Mouse (Mus musculus) spleen, postnatal 14 days (tissue): ENCODE measurements around the gene Ppp4r1.

Source experiments
- DNase-seq, 2 experiments: peaks; one replicate each; pipeline ENCODE4 v3.0.0; 2021 to 2022; ENCODE audit warnings: low spot score in 2 of 2

The Ppp4r1 gene

DNA sequence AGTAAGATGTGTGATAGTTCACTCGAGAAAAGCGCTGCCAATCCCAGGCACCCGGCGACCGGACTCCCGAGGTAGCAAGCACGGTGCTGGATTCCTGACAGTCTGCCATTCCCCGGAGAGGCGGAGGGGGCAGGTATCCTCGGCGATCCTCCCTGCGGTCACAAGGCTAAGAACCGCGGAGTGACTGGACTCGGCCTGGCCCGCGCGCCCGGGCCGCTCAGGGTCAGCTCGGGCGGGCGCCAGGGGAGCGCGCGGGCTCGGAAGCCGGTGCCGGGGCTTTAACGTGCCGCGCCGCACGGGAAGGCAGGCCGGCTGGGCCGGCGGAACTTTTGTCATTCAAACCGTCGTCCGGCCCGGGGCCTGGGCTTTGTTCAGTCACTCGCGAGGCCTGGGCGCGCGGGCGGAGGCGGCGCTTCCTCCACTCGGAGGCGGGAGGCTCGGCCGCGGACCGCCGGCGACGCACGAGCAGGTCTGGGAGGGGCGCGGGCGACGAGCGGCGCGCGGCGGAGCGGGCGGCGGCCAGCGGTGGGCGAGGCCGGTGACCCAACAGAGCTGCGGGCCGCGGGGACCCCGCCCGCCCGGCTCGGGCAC, at the start of gene Ppp4r1:
Gene Ppp4r1, plus strand, starts transcription at position 23 of the 591 bp plus-strand sequence.
- peak; percentile 56 to 65 for DNase-seq

DNA sequence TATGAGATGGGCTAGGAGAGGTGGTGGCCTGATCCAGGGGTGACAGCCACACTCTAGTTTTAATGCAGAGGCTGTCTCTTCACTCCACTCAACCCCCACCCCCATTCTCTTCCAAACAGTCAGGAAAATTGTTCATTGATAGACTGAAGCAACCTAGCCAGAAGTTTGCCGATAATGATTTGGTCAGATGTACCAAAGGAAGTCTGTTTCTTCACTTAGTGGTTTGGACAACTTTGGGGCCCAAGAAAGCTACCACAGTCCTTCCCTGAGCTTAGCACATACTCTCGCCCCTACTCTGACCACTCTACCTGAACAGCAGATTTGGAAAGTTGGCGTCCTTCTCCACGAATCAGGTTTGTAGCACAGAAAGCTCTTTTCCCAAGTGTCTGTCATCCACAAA, 49.7 kb upstream of the Ppp4r1 start:
- no peak for DNase-seq

DNA sequence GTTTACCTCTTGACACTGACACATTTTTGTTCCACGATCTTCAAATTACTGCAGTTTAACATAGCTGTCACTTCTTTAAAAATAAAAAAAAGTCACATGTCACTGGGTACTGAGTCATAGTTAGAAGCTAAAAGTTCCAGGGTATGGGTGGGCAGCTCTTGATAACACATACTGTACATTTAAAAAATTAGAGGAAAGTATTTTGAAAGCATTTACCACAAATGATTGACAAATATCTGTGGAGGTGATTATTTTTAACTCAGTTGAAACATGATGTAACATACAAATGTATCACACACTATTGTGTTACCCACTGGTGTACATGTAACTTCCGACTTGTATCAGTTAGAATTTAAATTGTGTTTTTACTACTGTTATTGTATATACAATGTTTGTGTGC, 47.3 kb upstream of the Ppp4r1 start:
- no peak for DNase-seq

DNA sequence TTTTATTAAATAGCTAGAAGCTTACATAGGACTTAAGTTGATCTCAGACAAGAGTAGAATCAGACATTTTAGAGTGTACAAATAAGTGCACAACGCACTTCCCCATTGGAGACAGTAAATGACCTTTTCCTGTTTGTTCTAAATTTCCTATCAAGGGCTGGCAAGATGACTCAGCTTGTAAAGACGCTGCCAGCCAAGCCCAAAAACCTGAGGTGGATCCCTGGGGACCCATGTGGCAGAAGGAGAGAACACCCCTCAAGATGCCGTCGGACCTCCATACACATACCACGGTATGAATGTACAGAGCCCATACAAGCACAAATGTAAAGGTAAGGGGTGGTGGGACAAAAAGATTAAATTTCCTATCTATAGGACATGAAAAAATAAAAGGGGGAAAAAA, 45.2 kb upstream of the Ppp4r1 start:
- DNase-seq: no peak

DNA sequence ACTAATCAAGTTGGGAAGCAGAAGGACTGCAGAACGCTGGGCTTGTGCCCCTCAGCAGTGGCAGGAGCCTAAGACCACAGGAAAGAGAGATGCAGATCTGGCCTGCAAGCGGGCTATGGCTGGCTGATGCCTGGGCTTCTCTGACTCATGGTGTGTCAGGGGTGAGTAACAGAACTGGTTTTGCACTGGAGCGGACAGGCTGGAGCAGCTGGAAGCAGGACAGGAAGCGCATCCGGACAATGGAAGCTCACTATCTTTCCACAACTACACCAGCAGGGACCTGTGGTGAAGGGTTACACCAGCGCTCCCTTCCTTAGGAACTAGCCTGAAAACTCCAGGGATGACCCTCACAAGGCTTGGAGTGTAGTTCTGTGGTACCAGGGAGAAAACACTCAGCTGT, 44.8 kb upstream of the Ppp4r1 start:
- no peak for DNase-seq

DNA sequence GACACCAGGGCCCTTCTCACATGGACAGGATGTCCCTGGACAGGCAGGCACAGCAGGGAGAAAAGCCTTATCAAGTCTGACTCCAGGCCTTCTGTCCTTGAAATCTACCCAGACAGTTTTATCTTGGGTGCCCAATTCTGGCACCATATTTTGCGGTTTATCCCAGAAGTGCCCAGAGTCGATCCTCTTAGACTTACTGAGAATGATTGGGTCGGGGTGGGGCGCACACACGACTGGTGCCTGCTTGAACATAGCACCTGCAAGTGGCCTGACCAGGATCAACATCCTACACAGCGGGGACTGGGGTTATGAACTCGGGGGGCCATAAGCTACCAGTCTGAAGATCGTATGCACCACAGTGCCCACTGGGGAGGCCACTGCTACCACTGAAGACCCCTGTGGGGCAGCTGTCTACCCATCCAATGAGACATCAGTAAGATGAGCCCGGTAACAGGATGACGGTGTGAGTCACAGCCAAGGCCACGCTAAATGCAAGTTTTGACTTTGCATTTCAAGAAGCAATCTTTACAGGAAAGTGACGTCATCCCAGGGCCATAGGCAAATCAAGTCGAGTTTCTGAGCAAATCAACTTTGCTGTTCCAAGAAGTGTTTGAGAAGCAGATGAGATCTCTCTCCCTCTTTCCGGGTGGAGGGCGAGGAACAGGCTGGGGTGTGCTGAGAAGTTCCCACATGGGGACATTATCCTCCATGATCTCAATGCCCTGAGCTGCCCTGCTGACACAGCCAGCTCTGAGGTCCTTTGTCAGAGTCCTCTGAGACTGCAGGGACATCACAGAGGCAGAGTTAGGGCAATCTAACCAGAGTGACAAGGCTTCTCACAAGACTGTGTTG, 42.3 kb upstream of the Ppp4r1 start:
- no peak for DNase-seq

DNA sequence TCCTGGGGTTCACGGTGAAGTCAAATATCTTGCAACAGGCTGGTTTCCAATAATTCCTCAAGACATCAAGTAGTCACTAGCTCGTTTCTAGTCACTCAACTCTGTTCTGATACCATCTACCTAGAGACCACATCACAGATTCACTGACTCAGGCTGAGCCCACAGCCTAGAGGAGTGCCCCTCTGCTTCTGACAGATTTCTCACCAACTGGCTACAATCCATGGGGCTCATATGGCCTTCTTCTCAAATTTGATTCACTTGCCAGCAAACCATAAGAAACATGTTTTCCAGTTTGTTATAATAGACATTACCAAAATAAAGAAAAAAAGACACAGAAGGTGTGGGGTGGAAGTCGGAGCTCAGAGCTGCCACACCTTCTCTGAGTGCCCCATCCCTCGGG, 40.8 kb upstream of the Ppp4r1 start:
- DNase-seq: no peak

DNA sequence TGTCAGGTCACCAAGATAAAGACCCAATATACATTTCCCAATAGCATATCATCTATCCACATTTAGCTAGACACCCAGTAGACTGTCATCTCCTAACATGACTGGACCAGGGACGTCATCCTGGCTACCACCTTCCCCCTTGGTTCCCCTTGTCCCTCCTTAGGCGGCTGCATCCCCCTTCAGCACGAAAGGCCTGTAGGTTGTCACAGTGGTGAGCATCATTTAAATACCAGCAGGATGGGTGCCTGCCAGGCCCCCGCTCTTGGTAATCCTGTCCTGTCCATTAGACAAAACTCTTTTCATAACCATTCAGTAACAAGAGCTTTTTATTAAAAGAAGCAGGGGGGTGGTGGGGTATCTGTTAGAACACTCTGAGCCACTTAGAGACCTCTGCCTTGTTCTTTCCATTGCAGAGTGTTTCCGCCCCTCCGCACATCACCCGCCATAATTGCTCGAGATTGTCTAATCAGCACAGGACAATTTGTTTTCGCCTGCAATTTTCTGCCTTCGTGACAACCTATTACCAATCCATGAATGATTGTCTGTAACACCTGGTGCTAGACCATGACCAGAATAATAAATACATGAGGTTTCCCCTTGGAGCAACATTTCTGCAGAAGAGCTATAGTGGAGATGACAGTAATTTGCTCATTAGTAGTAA, 40.0 kb upstream of the Ppp4r1 start:
- DNase-seq: no peak

DNA sequence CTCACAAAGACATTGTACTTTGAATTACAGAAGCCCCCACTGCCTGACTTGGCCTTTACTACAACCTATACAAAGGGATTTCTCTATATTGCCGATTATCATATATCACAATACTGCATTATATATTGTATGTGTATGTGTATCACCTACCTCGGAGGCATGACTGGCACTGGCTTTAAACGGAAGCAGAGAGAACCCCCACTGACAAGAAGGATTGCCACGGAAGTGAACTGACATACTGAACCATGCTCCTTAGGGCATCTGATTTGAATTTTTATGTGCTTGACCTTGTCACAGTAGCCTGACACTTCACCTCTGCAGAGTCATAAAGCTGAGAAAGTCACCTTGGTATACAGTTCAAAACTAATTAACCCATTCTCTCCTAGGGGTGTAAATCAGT, 39.4 kb upstream of the Ppp4r1 start:
- DNase-seq: no peak

DNA sequence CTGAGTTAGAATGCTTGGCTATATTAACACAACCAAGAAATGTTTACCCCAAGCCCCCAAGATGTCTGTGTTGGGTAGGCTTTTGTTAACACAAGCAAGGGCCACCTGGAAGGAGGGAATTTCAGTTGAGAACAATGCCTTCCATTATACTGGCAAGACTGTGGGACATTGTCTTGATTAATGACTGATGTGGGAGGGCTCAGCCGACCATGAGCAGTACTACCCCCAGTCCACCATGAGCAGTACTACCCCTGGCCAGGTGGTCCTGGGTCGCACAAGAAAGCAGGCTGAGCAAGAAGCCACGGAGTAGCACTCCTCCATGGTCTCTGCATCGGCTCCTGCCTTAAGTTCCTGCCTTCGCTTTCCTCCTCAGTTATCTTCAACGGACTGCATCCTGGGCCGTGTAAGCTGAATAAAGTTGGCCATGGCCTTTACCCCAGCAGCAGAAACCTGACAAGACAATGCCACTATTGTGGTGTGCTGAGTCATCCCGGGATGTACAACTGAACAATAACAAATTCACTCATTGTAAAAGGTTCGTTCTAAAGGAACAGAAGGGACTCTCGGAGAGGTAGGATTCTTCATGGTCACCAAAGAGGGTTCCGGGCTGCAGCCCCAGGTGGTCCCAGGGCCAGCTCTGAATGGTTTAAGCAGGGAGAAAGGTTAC, 38.6 kb upstream of the Ppp4r1 start:
- DNase-seq: no peak

DNA sequence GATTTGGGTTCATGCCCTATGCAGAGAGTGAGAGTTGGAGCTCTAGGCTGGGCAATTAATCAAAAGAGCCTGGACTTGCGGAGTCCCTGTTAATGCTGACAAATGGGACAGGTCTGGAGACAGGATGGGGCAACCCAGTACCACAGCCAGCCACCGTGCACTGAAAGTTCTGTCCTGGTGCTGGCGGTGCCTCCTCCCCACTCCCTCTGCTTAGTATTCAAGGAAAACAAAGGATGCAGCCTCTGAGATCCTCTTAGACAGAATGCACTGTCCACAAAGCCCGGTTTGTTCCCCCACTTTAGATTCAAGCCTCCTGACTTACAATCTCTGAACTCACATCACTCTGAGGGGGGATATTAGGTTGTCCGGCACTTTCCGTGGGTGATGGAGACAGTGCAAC, 36.1 kb upstream of the Ppp4r1 start:
- no peak for DNase-seq

DNA sequence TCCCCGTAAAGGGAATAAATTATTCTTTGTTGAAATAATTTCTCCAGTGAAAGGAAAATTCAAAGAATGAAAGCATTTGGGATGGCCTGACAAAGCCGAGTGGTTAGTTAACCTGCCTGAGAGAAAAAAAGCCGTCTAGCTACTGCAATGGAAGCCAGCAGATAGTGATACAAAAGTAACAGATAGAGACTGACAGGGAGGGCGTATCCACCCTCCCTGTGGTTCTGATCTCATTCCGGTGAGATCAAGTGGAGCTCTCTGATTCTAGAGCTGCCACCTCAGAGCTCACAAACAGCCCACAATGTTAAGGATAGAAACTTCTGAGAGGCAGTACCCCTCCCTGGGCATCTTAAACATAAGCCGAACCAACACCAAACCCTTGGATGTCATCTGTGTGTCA, 33.4 kb upstream of the Ppp4r1 start:
- DNase-seq: no peak

DNA sequence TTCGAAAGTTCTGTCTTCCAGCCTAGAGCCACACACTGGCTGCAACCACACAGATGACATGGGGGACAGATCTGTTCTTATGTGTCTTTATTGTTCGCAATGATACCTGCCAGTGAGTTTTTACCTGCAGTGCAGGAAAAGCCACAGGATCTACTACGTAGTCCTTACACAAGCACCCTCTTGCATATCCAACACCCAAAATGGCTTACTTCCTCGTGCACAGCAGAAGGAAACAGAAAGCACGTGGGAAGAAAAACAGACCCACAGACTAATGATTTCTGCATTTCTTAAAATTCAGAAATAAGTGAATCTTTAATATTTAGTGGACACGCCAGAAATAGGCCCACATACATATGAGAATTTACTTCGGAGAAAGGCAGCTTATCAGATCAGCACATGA, 32.6 kb upstream of the Ppp4r1 start:
- DNase-seq: no peak

DNA sequence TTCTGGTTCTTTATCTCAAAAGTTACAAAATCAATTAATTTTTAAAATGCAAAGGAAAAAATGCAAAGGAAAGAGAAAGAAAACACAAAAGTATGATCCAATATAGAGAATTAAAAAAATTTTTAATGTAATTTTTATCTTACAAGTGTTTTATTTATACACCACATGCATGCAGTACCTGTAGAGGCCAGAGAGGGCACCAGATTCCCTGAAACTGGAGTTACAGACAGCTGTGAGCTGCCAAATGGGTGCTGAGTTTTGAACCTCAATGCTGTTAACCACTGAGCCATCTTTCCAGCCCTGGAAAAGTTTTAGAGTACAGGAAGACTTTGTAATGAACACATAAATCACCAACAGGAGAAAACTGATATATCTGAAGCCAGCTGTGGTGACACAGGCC, 32.1 kb upstream of the Ppp4r1 start:
- no peak for DNase-seq

DNA sequence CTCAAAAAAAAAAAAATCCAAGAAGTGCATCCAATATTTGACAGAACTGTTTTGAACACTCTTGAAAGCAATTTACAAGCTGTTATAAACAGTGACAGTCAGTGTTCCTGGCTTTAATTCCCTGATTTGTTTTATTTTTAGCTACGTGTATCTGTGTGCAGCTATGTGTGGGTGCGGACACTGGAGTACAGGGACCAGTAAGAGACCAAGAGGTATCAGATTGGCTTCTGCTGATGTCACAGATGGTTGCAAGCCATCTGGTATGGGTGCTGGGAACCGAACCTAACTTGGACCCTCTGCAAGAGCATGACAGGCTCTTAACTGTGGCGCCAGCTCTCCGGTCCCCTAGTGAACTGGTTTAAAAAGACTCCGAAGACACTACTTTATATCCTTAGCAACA, 29.2 kb upstream of the Ppp4r1 start:
- no peak for DNase-seq

DNA sequence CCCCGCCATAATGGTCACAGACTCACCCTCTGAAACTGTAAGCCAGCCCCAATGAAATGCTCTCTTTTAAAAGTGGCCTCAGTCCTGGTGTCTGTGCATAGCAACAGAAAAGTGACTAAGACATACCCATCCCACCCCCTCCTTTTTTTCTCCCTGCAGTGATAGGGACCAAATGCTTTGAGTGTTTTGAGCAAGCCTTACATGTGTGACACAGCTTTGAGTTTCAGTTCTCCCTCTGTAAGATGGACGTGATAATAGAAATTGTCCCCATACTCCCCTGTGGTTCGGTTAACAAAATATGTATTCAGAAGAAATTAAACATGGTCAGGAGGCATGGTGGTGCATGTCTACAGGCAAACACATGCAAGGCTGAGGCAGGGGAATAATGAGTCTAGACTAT, 26.5 kb upstream of the Ppp4r1 start:
- DNase-seq: no peak

DNA sequence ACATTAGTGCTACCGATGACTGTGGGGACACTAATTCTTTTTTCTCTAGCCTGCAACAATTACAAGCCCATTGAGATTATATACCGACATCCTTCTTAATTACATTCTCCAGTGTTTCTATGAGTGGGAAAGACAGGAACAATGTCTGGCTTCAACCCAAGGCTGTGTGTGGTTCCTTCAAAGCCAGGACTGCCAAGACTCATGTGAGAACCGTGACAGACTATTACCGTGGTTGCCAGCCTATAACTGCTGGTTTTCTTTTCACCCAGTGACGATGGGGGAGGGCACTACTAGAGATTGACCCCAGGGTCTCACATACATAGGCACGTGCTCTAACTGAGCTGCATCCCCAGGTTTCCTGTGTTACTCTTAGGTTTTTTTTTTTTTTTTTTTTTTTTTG, 25.2 kb upstream of the Ppp4r1 start:
- no peak for DNase-seq

DNA sequence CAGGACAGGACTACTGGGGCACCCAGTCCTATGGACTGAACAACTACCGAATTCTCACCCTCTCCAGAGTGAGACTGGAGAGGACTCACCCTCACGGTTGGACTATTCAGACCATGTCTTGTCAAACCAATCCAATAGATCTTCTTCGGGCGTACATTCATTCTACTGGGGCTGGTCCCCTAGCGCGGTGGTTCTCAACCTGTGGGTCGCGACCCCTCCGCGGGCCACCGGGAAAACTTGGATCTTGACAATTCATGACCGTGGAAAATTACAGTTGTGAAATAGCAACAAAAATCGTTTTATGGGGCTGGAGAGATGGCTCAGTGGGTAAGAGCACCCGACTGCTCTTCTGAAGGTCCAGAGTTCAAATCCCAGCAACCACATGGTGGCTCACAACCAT, 19.2 kb upstream of the Ppp4r1 start:
- DNase-seq: no peak

DNA sequence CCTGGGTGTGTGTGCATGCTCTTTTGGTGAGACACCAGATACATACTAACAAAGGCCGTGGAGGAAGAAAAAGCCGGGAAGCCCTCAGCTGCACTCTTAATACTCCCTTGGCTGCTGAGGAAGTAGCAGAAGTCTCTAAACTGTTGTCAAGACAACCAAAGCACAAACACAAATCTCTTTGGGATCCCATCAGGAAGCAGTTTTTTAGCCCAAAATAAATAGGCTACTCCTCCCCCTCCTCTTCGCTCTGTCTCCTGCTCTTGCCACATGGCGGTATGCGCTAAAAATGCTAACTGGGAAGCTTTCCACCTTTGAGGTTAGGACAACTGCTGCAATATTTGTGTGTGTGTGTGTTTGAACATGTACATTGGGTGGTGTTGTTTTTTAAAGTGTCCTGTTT, 13.9 kb upstream of the Ppp4r1 start:
- no peak for DNase-seq

DNA sequence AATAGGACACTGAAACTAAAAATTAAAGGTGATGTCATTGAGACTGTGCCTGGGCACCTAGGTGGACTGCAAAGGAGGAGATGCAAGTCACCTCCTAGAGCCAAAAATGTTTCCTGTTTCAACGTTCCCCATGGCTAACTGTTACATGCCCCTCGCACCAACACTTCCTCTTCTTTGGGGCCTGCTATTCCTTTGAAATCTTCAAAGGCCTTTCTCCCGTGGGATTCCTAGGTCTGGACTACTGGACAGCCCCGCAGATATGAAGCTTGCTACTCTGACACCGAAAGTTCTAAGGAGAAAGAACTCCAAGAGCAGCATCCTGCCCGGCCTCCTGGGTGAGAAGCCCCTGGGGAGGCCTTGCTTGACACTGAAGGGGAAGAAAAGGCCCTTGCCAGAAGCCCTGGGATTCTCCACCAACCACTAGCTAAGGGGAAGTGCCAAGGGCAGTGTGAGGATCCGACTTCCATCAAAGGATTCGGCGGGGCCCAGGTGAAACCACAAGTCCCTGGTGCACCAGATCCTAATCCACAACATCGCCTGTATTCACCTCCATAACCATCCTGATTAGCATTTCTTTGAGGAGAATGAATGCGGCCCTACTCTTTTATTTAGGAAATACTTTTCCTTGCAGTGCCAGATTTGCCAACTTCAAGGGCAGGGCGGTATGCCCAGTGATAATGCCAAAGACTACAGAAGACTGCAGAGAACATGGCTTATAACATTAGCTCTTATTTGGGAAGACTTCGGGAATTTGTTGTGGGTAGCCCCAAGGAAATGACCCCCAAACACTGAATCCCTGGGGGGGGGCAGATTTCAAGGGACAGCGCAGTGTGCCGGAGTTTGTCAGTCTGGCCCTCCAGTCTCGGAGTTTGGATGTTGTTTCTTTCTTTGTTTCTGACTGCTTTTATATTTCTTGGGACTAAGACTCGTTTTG, 11.1 kb upstream of the Ppp4r1 start:
- no peak for DNase-seq
